Mouse (Mus musculus) heart, embryonic 13.5 days (tissue): ENCODE measurements around the gene Stk39. TPM values are rescaled to one million over a fixed set of nuclear protein-coding genes. Genes with fewer than 3 reads are reported as not detected.

ENCODE experiments used
- ATAC-seq: fragments of 200-750 bp; cut with Nextera tagmentation; 2 replicates; pipeline ENCODE4 v1.8.0; 2017; ENCODE audit warnings: moderate TSS enrichment; ENCODE audit not compliant: insufficient number of reproducible peaks, low FRiP score, low TSS enrichment; ENCODE audit errors: extremely low read depth
- H3K27ac ChIP-seq: fragments of 300-500 bp; sonication (generic); replicated peaks from 2 replicates; pipeline ENCODE4 v1.5.1; 2015; ENCODE audit warnings: moderate library complexity, mild to moderate bottlenecking, inconsistent platforms
- H3K27me3 ChIP-seq: fragments of 300-500 bp; sonication (generic); replicated peaks from 2 replicates; pipeline ENCODE4 v1.6.1; 2015; ENCODE audit warnings: mild to moderate bottlenecking, inconsistent platforms
- H3K36me3 ChIP-seq: fragments of 300-500 bp; sonication (generic); 2 replicates; pipeline ENCODE4 v1.6.1; 2015; ENCODE audit warnings: mild to moderate bottlenecking, inconsistent platforms
- H3K4me1 ChIP-seq: fragments of 300-500 bp; sonication (generic); 2 replicates; pipeline ENCODE4 v1.6.1; 2015; ENCODE audit warnings: inconsistent platforms
- H3K4me2 ChIP-seq: fragments of 300-500 bp; sonication (generic); 2 replicates; pipeline ENCODE4 v1.6.1; 2015; ENCODE audit warnings: inconsistent platforms, mild to moderate bottlenecking, moderate library complexity
- H3K4me3 ChIP-seq: fragments of 300-500 bp; sonication (generic); 2 replicates; pipeline ENCODE4 v1.5.1; 2015; ENCODE audit warnings: moderate library complexity, mild to moderate bottlenecking, inconsistent platforms
- H3K9ac ChIP-seq: fragments of 300-500 bp; sonication (generic); 2 replicates; pipeline ENCODE4 v1.6.1; 2015; ENCODE audit warnings: inconsistent platforms, mild to moderate bottlenecking, moderate library complexity
- H3K9me3 ChIP-seq: fragments of 300-500 bp; sonication (generic); 2 replicates; pipeline ENCODE4 v1.6.1; 2016; ENCODE audit warnings: inconsistent platforms
- WGBS: fragments of 180-500 bp; shearing (Covaris S2); methylation state at CpG from one replicate; pipeline ENCODE4 v1.1.7; 2015; ENCODE audit warnings: mixed read lengths; 5-methylcytosine and 5-hydroxymethylcytosine counted together
- polyA plus RNA-seq: library from polyadenylated mRNA; unstranded; fragments of >200 nt; fragmentation: Nextera tagmentation; extraction: Ambion mirVana; gene quantifications from 2 replicates; pipeline ENCODE4 v1.2.1, GENCODE M21; 2015

The Stk39 gene
- 49.6 and 51.5 TPM in 2 replicates for polyA plus RNA-seq

DNA sequence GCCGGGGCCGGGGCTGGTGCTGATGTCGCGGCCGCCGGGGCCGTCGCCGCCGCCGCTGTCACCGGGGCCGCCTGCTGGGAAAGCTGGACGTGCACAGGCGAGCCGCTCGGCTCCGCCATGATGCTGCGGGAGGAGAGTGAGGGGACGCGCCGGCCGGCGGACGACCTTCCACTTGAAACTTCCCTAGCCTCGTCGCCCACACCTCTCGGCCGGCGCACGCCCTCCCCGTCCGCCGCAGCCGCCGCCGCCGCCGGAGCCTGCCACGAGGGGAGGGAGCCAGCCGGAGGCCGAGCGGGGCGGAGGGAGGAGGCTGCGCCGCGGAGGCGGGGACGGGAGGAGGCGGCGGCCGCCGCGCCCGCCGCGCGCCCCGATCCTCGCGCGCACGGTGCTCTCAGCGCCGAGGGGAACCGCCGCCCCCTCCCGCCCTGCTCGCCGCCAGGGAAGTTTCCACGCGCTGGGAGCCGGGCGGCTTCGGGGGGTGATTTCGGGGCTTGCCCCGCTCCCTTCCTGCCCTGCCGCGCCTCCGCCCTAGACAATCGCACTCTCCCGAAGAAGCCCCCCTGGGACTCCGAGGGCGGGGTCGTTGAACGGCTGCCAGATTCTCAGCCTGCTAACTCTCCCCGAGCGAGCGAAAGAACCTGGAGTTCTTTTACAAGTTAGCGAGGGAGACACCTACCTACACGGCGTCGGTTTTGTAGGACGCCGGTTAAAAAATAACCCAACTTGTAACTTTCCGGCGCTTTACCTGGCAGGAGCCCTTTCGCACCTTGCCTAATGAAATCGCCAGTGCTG, at the start of gene Stk39:
TSS of gene Stk39 (minus strand) at position 510 of the 792 bp plus-strand sequence.
- peak; percentile 68 for ATAC-seq
- H3K27ac ChIP-seq: peak within 1 kb of the TSS; percentile 98
- no peaks in the 10 kb centered on the region for H3K36me3 ChIP-seq
- H3K4me1 ChIP-seq: peaks cover 44% of the 10 kb centered on the region
- peak within 1 kb of the TSS; percentile 98 for H3K9ac ChIP-seq
- no peaks in the 10 kb centered on the region for H3K9me3 ChIP-seq
- H3K4me2 ChIP-seq: peak within 1 kb of the TSS; percentile 85
- H3K27me3 ChIP-seq: no peaks in the 10 kb centered on the region
- H3K4me3 ChIP-seq: peak within 1 kb of the TSS; percentile 86
- under 1% methylated on average over 60 of the region's 99 CpGs for WGBS

DNA sequence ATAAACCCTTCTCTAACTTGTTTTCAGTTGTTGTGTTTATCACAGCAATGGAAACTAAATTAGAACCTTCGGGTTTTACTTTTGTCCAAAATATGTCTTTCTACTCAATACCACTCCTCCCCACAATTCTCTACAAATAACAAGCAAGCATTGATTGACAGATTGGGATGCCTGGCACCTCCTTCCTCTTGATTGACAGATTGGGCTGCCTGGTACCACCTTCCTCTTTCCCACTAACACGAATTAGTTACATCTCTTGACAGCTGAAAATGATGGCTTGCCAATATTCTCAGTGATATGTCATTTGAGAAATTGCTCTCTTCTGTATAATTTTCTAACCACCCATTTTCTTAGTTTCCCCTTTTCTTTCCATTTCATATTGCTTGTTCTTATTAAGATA, 43.3 kb upstream of the Stk39 start:
- WGBS: 65% methylated on average over 2 of the region's 2 CpGs
- no peaks in the 10 kb centered on the region for H3K27me3 ChIP-seq
- no peaks in the 10 kb centered on the region for H3K36me3 ChIP-seq
- H3K9ac ChIP-seq: no peak overlapping the region
- ATAC-seq: no peak
- no peak overlapping the region for H3K4me3 ChIP-seq
- no peak overlapping the region for H3K27ac ChIP-seq
- no peaks in the 10 kb centered on the region for H3K9me3 ChIP-seq
- no peak overlapping the region for H3K4me2 ChIP-seq
- H3K4me1 ChIP-seq: 0 out of 2 replicates have a peak, but pooled peaks cover 3% of the 10 kb centered on the region

GRCm38 (mm10) chr2:68503202-68503601, 31.1 kb upstream of the Stk39 start:
- H3K36me3 ChIP-seq: no peaks in the 10 kb centered on the region
- no peak overlapping the region for H3K4me2 ChIP-seq
- no peak overlapping the region for H3K4me3 ChIP-seq
- H3K9me3 ChIP-seq: no peaks in the 10 kb centered on the region
- H3K4me1 ChIP-seq: no peaks in the 10 kb centered on the region
- H3K9ac ChIP-seq: no peak overlapping the region
- no peaks in the 10 kb centered on the region for H3K27me3 ChIP-seq
- no peak for ATAC-seq
- no peak overlapping the region for H3K27ac ChIP-seq
- 72% methylated on average over 2 of the region's 2 CpGs for WGBS

GRCm38 (mm10) chr2:68502734-68503133, 30.7 kb upstream of the Stk39 start:
- no peak overlapping the region for H3K4me2 ChIP-seq
- no peak overlapping the region for H3K27ac ChIP-seq
- H3K36me3 ChIP-seq: no peaks in the 10 kb centered on the region
- H3K9ac ChIP-seq: no peak overlapping the region
- H3K9me3 ChIP-seq: no peaks in the 10 kb centered on the region
- H3K27me3 ChIP-seq: no peaks in the 10 kb centered on the region
- 78% methylated on average over 4 of the region's 4 CpGs for WGBS
- no peak overlapping the region for H3K4me3 ChIP-seq
- no peaks in the 10 kb centered on the region for H3K4me1 ChIP-seq
- no peak for ATAC-seq

GRCm38 (mm10) chr2:68502236-68502635, 30.2 kb upstream of the Stk39 start:
- Histone ChIP-seq H3K4me2 (no peak overlapping the region), H3K27ac (no peak overlapping the region), H3K27me3 (no peaks in the 10 kb centered on the region), H3K9ac (no peak overlapping the region), H3K36me3 (no peaks in the 10 kb centered on the region), H3K9me3 (no peaks in the 10 kb centered on the region), H3K4me1 (no peaks in the 10 kb centered on the region), H3K4me3 (no peak overlapping the region)
- ATAC-seq: no peak
- WGBS: 61% methylated on average over 2 of the region's 2 CpGs

- no peak overlapping the region for H3K4me2 ChIP-seq
These were observed 14.2 kb upstream of the Stk39 start for GRCm38 (mm10) chr2:68486275-68486674.

GRCm38 (mm10) chr2:68485141-68485540, 13.1 kb upstream of the Stk39 start:
- Histone ChIP-seq H3K4me1 (no peaks in the 10 kb centered on the region), H3K36me3 (no peaks in the 10 kb centered on the region), H3K27me3 (no peaks in the 10 kb centered on the region), H3K4me2 (no peak overlapping the region), H3K9me3 (no peaks in the 10 kb centered on the region), H3K27ac (no peak overlapping the region), H3K4me3 (no peak overlapping the region), H3K9ac (no peak overlapping the region)
- ATAC-seq: no peak
- WGBS: 39% methylated on average over 4 of the region's 4 CpGs

More at GRCm38 (mm10) chr2:68486275-68486674, 14.2 kb upstream of the Stk39 start:
- ATAC-seq: no peak
- no peak overlapping the region for H3K4me3 ChIP-seq
- 70% methylated on average over 4 of the region's 4 CpGs for WGBS
- no peak overlapping the region for H3K27ac ChIP-seq
- no peak overlapping the region for H3K9ac ChIP-seq
- H3K36me3 ChIP-seq: no peaks in the 10 kb centered on the region
- no peaks in the 10 kb centered on the region for H3K4me1 ChIP-seq
- no peaks in the 10 kb centered on the region for H3K9me3 ChIP-seq
- H3K27me3 ChIP-seq: no peaks in the 10 kb centered on the region

DNA sequence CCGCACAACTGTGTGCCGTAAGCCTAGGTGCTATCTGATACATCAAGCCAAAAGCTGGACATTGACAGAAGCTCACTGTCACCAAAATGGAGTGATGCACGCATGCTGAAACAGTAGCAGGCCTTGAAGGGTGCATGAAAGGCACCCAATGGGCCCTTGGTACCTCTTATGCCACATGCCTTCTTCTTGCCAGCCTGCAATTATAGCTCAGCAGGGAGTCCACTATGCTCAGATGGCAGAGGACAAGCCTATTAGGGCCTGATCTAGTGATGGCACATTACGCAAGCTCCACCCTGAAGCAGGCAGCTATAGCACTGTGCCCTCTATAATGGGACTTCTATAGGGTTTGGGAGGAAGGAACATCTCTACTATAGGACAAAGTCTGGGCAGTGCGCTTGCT, 10.8 kb upstream of the Stk39 start:
- H3K36me3 ChIP-seq: no peaks in the 10 kb centered on the region
- H3K27ac ChIP-seq: no peak overlapping the region
- no peak overlapping the region for H3K4me3 ChIP-seq
- H3K27me3 ChIP-seq: no peaks in the 10 kb centered on the region
- 85% methylated on average over 5 of the region's 5 CpGs for WGBS
- H3K4me1 ChIP-seq: no peaks in the 10 kb centered on the region
- H3K4me2 ChIP-seq: no peak overlapping the region
- no peak overlapping the region for H3K9ac ChIP-seq
- no peaks in the 10 kb centered on the region for H3K9me3 ChIP-seq
- ATAC-seq: no peak

DNA sequence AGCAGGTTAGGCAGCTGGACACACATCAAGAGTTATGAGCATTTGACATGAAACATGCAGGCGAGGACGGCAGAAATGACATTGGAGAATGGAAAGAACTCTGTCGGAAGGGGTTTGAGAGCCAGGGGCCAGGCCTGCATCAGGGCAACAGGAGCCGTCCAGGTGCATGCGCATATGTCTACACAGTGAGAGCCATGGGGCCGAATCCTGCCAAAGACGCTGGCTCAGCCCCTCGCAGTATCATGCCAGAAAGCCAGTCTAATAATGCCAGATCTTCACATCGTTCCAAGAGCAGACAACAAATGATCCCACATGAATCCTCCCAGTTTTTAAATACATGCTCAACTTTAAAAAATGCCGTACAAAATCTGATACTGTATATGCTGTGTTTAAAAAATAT, 7.8 kb upstream of the Stk39 start:
- H3K4me1 ChIP-seq: no peaks in the 10 kb centered on the region
- no peaks in the 10 kb centered on the region for H3K27me3 ChIP-seq
- H3K27ac ChIP-seq: no peak overlapping the region
- no peak overlapping the region for H3K4me3 ChIP-seq
- WGBS: 82% methylated on average over 10 of the region's 10 CpGs
- H3K4me2 ChIP-seq: no peak overlapping the region
- H3K36me3 ChIP-seq: no peaks in the 10 kb centered on the region
- H3K9me3 ChIP-seq: no peaks in the 10 kb centered on the region
- ATAC-seq: no peak
- H3K9ac ChIP-seq: no peak overlapping the region

- Histone ChIP-seq H3K36me3 (no peaks in the 10 kb centered on the region), H3K27me3 (no peaks in the 10 kb centered on the region), H3K4me1 (peaks cover 35% of the 10 kb centered on the region), H3K4me2 (peak overlapping the region; percentile 85), H3K27ac (no peak overlapping the region), H3K9ac (peak overlapping the region; percentile 98), H3K4me3 (peak overlapping the region; percentile 86; the same call in 1 of the 2 replicates), H3K9me3 (no peaks in the 10 kb centered on the region)
- WGBS: 45% methylated on average over 4 of the region's 4 CpGs
- no peak for ATAC-seq
These were observed 853 bp upstream of the Stk39 start for GRCm38 (mm10) chr2:68472921-68473320.

DNA sequence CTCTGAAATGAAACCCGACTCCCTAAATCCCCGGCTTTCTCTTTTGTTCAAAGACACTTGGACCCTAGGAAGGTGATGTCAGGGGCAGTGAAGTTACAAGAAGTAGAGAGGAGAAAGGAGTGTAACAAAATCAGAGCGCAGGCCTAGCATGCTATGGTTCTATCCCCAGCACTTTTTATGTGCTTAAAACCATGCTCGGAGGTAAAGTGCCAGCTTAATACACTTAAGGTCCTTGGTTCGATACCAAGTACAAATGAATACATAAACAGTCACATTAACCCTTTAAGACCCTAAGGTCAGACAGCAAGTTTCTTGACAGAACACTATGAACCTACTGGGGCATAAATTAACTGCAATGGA, 463 bp upstream of the Stk39 start:
- H3K9ac ChIP-seq: peak overlapping the region; percentile 98
- peak overlapping the region; percentile 86 for H3K4me3 ChIP-seq
- H3K27me3 ChIP-seq: no peaks in the 10 kb centered on the region
- H3K36me3 ChIP-seq: no peaks in the 10 kb centered on the region
- WGBS: 4% methylated on average over 5 of the region's 5 CpGs
- H3K4me1 ChIP-seq: peaks cover 38% of the 10 kb centered on the region
- H3K9me3 ChIP-seq: no peaks in the 10 kb centered on the region
- peak overlapping the region; percentile 98 for H3K27ac ChIP-seq
- H3K4me2 ChIP-seq: peak overlapping the region; percentile 85
- no peak for ATAC-seq
